Mouse (Mus musculus): Measurements from ENCODE around the gene Psmd3.
A peak's percentile ranks its signal among the peaks of the same experiment; 100 is the strongest.

DNA sequence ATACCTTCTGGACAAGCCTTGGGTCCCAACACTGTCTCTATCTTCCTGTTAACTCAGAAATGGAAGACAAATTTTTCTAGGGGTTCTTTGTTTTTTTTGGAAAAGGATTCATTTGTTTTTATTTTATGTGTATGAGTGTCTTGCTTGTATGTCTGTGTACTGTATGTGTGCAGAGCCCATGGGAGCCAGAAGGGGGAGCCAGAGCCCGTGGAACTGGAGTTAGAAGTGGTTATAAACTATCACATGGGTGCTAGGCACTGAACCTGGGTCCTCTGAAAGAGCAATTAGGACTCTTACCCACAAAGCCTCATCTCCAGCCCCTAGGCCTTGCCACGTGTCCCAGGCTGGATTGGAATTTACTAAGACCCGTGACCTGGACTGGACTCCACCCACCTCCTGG lies 51.7 kb downstream of the Psmd3 start:
- TF ChIP-seq CTCF (IDR thresholded peaks at IDR 0.05; ENCODE audit: borderline replicate concordance, extremely low read depth, insufficient read depth, insufficient read length) (peak; percentile 7; the same call in 1 of the 2 replicates), POLR2A (IDR thresholded peaks at IDR 0.05; ENCODE audit: borderline replicate concordance, extremely low read depth, insufficient read depth, insufficient read length, poor library complexity, severe bottlenecking) (no peak)

All from brain, embryonic 14.5 days (tissue).